Mouse (Mus musculus) myocyte (in vitro differentiated cells): Measurements from ENCODE around the gene Tcap. TPM values are rescaled to one million over a fixed set of nuclear protein-coding genes. Genes with fewer than 3 reads are reported as not detected.

ENCODE experiments used
- H3K27me3 ChIP-seq: one replicate; pipeline ENCODE4 v1.6.1; 2011; ENCODE audit not compliant: control insufficient read depth, insufficient read depth, insufficient read length
- H3K36me3 ChIP-seq: one replicate; pipeline ENCODE4 v1.6.1; 2011; ENCODE audit not compliant: control insufficient read depth, insufficient read depth
- H3K4me2 ChIP-seq: one replicate; pipeline ENCODE4 v1.6.1; 2011; ENCODE audit warnings: low read depth, control low read depth
- H3K4me3 ChIP-seq: one replicate; pipeline ENCODE4 v1.5.1; 2011; ENCODE audit warnings: mild to moderate bottlenecking, control low read depth, moderate library complexity
- H3K79me2 ChIP-seq: one replicate; pipeline ENCODE4 v1.6.1; 2011; ENCODE audit not compliant: control insufficient read depth, insufficient read depth
- H3ac ChIP-seq: one replicate; pipeline ENCODE4 v1.6.1; 2011; ENCODE audit not compliant: control insufficient read depth, insufficient read length
- CEBPB ChIP-seq: IDR thresholded peaks from 2 replicates; pipeline ENCODE4 v1.6.1; 2011; ENCODE audit warnings: mild to moderate bottlenecking, moderate library complexity; ENCODE audit not compliant: poor library complexity, insufficient read depth, severe bottlenecking
- E2F4 ChIP-seq: IDR thresholded peaks from one replicate; pipeline ENCODE4 v1.6.1; 2011; ENCODE audit warnings: mild to moderate bottlenecking, control low read depth, moderate library complexity; ENCODE audit not compliant: insufficient read depth
- MAX ChIP-seq: IDR thresholded peaks from one replicate; pipeline ENCODE4 v1.6.1; 2011; ENCODE audit warnings: low read depth, mild to moderate bottlenecking, control low read depth
- MYOD1 ChIP-seq, 3 experiments: IDR thresholded peaks; one replicate each; pipeline ENCODE4 v1.6.1; 2011; ENCODE audit warnings: control low read depth in 2 of 3, low read depth in 2 of 3, mild to moderate bottlenecking in 2 of 3, moderate library complexity in 1 of 3; ENCODE audit not compliant: insufficient read length in 2 of 3, control insufficient read depth in 1 of 3
- MYOG ChIP-seq, 3 experiments: IDR thresholded peaks; one replicate each; pipeline ENCODE4 v1.6.1; 2011; ENCODE audit warnings: control low read depth in 2 of 3, low read depth in 2 of 3, mild to moderate bottlenecking in 2 of 3; ENCODE audit not compliant: insufficient read length in 2 of 3, control insufficient read depth in 1 of 3, insufficient read depth in 1 of 3
- POLR2A ChIP-seq: IDR thresholded peaks from one replicate; pipeline ENCODE4 v1.6.1; 2011; ENCODE audit warnings: low read depth, mild to moderate bottlenecking, control low read depth, moderate library complexity; ENCODE audit not compliant: insufficient read length
- POLR2AphosphoS2 ChIP-seq: IDR thresholded peaks from one replicate; pipeline ENCODE4 v1.6.1; 2011; ENCODE audit warnings: low read depth, control low read depth; ENCODE audit not compliant: insufficient read length
- REST ChIP-seq: IDR thresholded peaks from one replicate; pipeline ENCODE4 v1.6.1; 2011; ENCODE audit warnings: mild to moderate bottlenecking, control low read depth, moderate library complexity; ENCODE audit not compliant: insufficient read depth, insufficient read length
- SRF ChIP-seq: IDR thresholded peaks from one replicate; pipeline ENCODE4 v1.6.1; 2011; ENCODE audit warnings: low read depth; ENCODE audit not compliant: control insufficient read depth, insufficient read length
- TCF12 ChIP-seq: IDR thresholded peaks from one replicate; pipeline ENCODE4 v1.6.1; 2011; ENCODE audit warnings: mild to moderate bottlenecking, control low read depth; ENCODE audit not compliant: poor library complexity, insufficient read depth, severe bottlenecking
- TCF3 ChIP-seq: IDR thresholded peaks from one replicate; pipeline ENCODE4 v1.6.1; 2011; ENCODE audit warnings: low read depth, control low read depth; ENCODE audit not compliant: insufficient read length
- USF1 ChIP-seq: IDR thresholded peaks from one replicate; pipeline ENCODE4 v1.6.1; 2011; ENCODE audit warnings: low read depth, mild to moderate bottlenecking, control low read depth, moderate library complexity
- polyA plus RNA-seq: library from polyadenylated mRNA; unstranded; fragments of >200 nt; fragmentation: generic; extraction: Trizol; gene quantifications from one replicate; pipeline ENCODE4 v1.2.1, GENCODE M21; 2012; ENCODE audit warnings: missing spikeins

Tcap gene
- 131 TPM for polyA plus RNA-seq

- Histone ChIP-seq H3K4me2 (peak within 1 kb of the TSS; percentile 56), H3K4me3 (peak within 1 kb of the TSS; percentile 20), H3ac (no peak within 1 kb of the TSS), H3K36me3 (peaks cover 3% of the 10 kb centered on the region), H3K27me3 (peaks cover 19% of the 10 kb centered on the region), H3K79me2 (no peaks in the 10 kb centered on the region)
- TF ChIP-seq POLR2AphosphoS2 (peak; percentile 79), POLR2A (peak; percentile 55), MYOD1 (IDR thresholded peaks at IDR 0.05; ENCODE audit: control insufficient read depth in 1 of 3, insufficient read length in 2 of 3, low read depth in 2 of 3) (no peak)
Measured at GRCm38 (mm10) chr11:98383261-98384030, at the start of gene Tcap. Tcap (plus strand) TSS chr11:98383811.

DNA sequence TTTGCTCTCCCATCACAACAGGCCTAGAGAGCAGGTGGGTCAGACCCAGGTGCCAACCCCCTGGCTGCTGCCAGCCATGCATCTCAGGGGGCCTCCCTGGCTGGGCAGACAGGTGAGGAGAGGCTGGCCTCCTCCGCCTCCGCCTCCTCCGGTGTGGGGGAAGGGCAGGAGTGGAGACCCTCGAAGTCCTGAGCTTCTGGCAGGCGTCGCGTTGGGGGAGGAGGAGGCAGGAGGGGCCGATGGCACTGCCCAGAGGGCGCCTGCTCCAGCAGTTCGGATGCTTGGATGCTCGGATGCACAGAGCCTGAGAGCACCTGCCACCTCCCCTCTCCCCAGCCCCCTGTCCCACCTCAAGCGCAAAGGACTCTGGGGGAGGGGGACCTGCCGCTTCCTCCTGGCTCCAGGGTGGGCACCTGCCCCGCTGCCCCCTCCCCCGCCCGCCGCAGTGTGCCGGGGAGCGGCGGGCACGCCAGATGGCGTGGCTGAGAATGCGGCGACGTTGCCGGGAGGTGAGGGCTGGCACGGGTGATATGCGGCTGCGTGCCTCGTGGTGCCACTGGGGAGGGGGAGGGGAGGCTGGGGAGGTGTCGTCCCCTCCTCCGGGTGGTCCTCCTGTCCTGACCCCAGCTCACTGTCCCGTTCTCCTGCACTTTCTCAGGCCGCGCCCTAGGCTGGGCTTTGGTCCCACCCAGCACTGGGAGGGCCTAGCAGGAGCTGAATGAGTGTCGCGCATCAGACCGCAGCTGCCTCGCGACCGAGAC, 49.5 kb upstream of the Tcap start:
- H3K79me2 ChIP-seq = no peaks in the 10 kb centered on the region
- H3K4me3 ChIP-seq = no peak overlapping the region
- peaks cover 83% of the 10 kb centered on the region for H3K27me3 ChIP-seq
- peak in 1 of 3 experiments; percentile 17 for TF ChIP-seq MYOG (IDR thresholded peaks at IDR 0.05; ENCODE audit: control insufficient read depth in 1 of 3, insufficient read depth in 1 of 3, insufficient read length in 2 of 3, low read depth in 2 of 3)
- TF ChIP-seq MYOD1 (IDR thresholded peaks at IDR 0.05; ENCODE audit: control insufficient read depth in 1 of 3, insufficient read length in 2 of 3, low read depth in 2 of 3) = peak in 1 of 3 experiments; percentile 19
- no peak for TF ChIP-seq SRF
- no peak overlapping the region for H3ac ChIP-seq
- H3K4me2 ChIP-seq = no peak overlapping the region
- H3K36me3 ChIP-seq = no peaks in the 10 kb centered on the region

- H3K4me2 ChIP-seq = no peak overlapping the region
- no peaks in the 10 kb centered on the region for H3K36me3 ChIP-seq
- peaks cover 78% of the 10 kb centered on the region for H3K27me3 ChIP-seq
- TF ChIP-seq MYOD1 (IDR thresholded peaks at IDR 0.05; ENCODE audit: control insufficient read depth in 1 of 3, insufficient read length in 2 of 3, low read depth in 2 of 3) (no peak), USF1 (no peak)
- no peaks in the 10 kb centered on the region for H3K79me2 ChIP-seq
- H3K4me3 ChIP-seq = no peak overlapping the region
- H3ac ChIP-seq = no peak overlapping the region
Measured at GRCm38 (mm10) chr11:98335250-98335649, 48.4 kb upstream of the Tcap start.

DNA sequence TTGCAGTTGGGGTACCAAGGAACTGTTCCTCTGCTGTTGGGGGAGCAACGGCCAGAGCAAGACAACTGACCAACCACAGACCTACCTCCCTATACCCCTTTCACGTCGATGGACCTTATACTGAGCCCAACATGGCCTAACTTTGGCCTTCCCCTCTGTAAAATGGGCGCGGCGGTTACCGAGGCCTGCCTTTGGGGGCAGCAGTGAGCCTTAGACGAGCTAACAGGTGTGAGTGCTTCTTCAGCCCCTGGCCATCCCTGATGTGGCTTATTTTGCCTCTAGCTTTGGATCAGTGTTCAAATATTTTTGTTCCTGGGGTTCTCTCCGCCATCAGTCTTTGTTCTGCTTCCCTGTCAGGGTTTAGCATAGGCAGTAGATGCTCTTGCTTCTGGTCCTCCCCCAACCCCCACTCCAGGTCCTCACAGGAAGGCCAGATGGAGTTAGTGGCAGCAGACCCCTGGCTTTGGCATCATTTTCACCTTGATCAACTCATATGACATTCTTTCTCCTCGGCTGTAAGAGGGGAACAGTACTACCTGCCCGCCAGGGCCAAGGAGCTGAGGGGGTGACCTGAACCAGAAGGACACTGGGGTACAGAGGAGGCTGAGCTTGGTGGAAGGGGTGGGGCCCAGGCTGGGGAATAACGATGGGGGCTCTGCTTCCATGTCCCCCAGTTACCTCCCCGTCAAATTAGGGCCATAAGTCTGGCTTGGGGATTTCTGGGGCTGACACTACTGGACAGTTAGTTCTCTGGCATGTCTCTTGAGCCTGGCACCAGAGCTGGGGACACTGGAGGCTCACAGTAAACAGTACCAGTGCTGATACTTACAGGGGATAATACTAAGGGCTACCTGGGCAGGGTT, 47.1 kb upstream of the Tcap start:
- Histone ChIP-seq H3ac (no peak overlapping the region), H3K4me3 (no peak overlapping the region), H3K79me2 (no peaks in the 10 kb centered on the region), H3K4me2 (no peak overlapping the region), H3K36me3 (no peaks in the 10 kb centered on the region), H3K27me3 (peaks cover 66% of the 10 kb centered on the region)
- TF ChIP-seq MYOD1 (IDR thresholded peaks at IDR 0.05; ENCODE audit: control insufficient read depth in 1 of 3, insufficient read length in 2 of 3, low read depth in 2 of 3) = peak in 2 of 3 experiments; percentile 42 to 65
- TF ChIP-seq REST = no peak
- no peak for TF ChIP-seq SRF
- no peak for TF ChIP-seq MAX
- no peak for TF ChIP-seq E2F4
- no peak for TF ChIP-seq USF1
- peak in 1 of 3 experiments; percentile 48 for TF ChIP-seq MYOG (IDR thresholded peaks at IDR 0.05; ENCODE audit: control insufficient read depth in 1 of 3, insufficient read depth in 1 of 3, insufficient read length in 2 of 3, low read depth in 2 of 3)
- no peak for TF ChIP-seq TCF12
- TF ChIP-seq POLR2A = no peak

GRCm38 (mm10) chr11:98338507-98338961, 45.1 kb upstream of the Tcap start:
- Histone ChIP-seq H3K79me2 (no peaks in the 10 kb centered on the region), H3ac (peak overlapping the region; percentile 18), H3K4me3 (peak overlapping the region; percentile 6), H3K4me2 (peak overlapping the region; percentile 62), H3K27me3 (peaks cover 57% of the 10 kb centered on the region), H3K36me3 (no peaks in the 10 kb centered on the region)
- TF ChIP-seq E2F4 (no peak), MAX (no peak), TCF3 (no peak), SRF (no peak), CEBPB (no peak), REST (no peak), POLR2AphosphoS2 (no peak), TCF12 (no peak), MYOD1 (IDR thresholded peaks at IDR 0.05; ENCODE audit: control insufficient read depth in 1 of 3, insufficient read length in 2 of 3, low read depth in 2 of 3) (no peak), MYOG (IDR thresholded peaks at IDR 0.05; ENCODE audit: control insufficient read depth in 1 of 3, insufficient read depth in 1 of 3, insufficient read length in 2 of 3, low read depth in 2 of 3) (no peak), USF1 (no peak), POLR2A (no peak)
